Mouse (Mus musculus): ENCODE measurements at regions not wholly inside any gene's neighbourhood (a gene's known extent, or its start where the extent isn't known, plus 50 kb on each side); places are given as distances from the start of the nearest gene placed in this dataset.

DNA sequence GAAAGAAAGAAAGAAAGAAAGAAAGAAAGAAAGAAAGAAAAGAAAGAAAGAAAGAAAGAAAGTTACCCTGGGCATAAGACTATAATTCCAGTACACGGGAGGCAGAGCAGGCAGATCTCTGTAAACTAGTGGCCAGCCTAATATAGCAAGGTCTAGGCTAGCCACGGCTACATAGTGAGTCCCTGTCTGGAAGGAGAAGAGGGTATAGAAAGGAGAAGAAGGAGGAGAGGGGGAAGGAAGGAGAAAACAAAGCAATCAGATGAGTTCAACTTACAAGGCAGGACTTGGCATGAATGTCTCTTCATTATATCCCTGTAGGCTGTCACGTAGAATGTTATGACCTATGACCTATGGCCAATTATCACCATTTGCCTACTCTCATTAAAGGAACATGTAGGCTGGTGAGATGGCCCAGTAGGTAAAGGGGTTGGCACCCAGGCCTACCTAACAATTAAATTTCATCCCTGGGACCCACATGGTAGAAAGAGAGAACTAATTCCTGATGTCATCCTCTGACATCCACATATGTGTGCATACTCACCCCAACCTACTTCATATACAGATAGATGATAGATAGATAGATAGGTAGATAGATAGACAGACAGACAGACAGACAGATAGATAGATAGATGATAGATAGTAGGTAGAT, 78.6 kb upstream of the Lrpprc start:
- ATAC-seq = no peak
- no peak overlapping the region for H3K4me3 ChIP-seq
- WGBS (ENCODE audit: insufficient replicate concordance) = 70% methylated on average over 3 of the region's 3 CpGs
- no peaks in the 10 kb centered on the region for H3K27me3 ChIP-seq (replicated peaks)
- no peaks in the 10 kb centered on the region for H3K4me1 ChIP-seq
- H3K27ac ChIP-seq = no peak overlapping the region
- no peak overlapping the region for H3K9ac ChIP-seq
- H3K36me3 ChIP-seq = no peaks in the 10 kb centered on the region
- no peak overlapping the region for H3K4me2 ChIP-seq
- no peaks in the 10 kb centered on the region for H3K9me3 ChIP-seq (replicated peaks)

GRCm38 (mm10) chr17:84873554-84873953, 83.0 kb upstream of the Lrpprc start:
- H3K4me1 ChIP-seq = peaks cover 7% of the 10 kb centered on the region
- H3K27me3 ChIP-seq (replicated peaks) = 0 out of 2 replicates have a peak, but pooled peaks cover 2% of the 10 kb centered on the region
- 69% methylated on average over 7 of the region's 7 CpGs for WGBS (ENCODE audit: insufficient replicate concordance)
- H3K27ac ChIP-seq = no peak overlapping the region
- no peak overlapping the region for H3K9ac ChIP-seq
- ATAC-seq = no peak
- H3K36me3 ChIP-seq = no peaks in the 10 kb centered on the region
- no peaks in the 10 kb centered on the region for H3K9me3 ChIP-seq (replicated peaks)
- no peak overlapping the region for H3K4me3 ChIP-seq
- H3K4me2 ChIP-seq = no peak overlapping the region

GRCm38 (mm10) chr17:84874494-84874893, 82.0 kb upstream of the Ppm1b start:
- 0 out of 2 replicates have a peak, but pooled peaks cover 2% of the 10 kb centered on the region for H3K27me3 ChIP-seq (replicated peaks)
- no peaks in the 10 kb centered on the region for H3K9me3 ChIP-seq (replicated peaks)
- 72% methylated on average over 6 of the region's 6 CpGs for WGBS (ENCODE audit: insufficient replicate concordance)
- H3K4me2 ChIP-seq = no peak overlapping the region
- no peak overlapping the region for H3K27ac ChIP-seq
- H3K36me3 ChIP-seq = no peaks in the 10 kb centered on the region
- ATAC-seq = no peak
- no peak overlapping the region for H3K4me3 ChIP-seq
- peaks cover 15% of the 10 kb centered on the region for H3K4me1 ChIP-seq
- no peak overlapping the region for H3K9ac ChIP-seq

DNA sequence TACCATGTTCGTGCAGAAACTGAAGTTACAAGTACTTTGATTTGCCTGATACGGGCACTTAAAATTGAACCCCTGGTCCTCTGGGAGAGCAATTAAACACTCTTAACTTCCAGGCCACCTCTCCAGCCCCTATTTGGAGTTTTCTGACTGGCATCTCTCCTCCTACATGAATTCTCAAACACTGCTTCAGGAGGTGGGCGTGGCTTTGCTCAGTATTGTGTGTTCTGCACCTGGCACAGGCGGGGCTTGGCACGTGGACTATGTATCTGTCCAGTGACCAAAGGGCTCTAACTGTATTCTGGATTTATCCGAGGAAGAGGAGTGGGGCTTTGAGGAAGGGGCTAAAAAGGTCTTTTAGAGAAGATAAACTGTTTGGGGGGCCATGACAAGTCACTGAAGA, 81.5 kb upstream of the Ppm1b start:
- H3K4me3 ChIP-seq = no peak overlapping the region
- WGBS (ENCODE audit: insufficient replicate concordance) = 64% methylated on average over 6 of the region's 6 CpGs
- H3K27me3 ChIP-seq (replicated peaks) = 0 out of 2 replicates have a peak, but pooled peaks cover 2% of the 10 kb centered on the region
- H3K9me3 ChIP-seq (replicated peaks) = no peaks in the 10 kb centered on the region
- H3K4me1 ChIP-seq = peaks cover 15% of the 10 kb centered on the region
- H3K4me2 ChIP-seq = no peak overlapping the region
- no peak for ATAC-seq
- H3K27ac ChIP-seq = no peak overlapping the region
- no peaks in the 10 kb centered on the region for H3K36me3 ChIP-seq
- H3K9ac ChIP-seq = no peak overlapping the region

DNA sequence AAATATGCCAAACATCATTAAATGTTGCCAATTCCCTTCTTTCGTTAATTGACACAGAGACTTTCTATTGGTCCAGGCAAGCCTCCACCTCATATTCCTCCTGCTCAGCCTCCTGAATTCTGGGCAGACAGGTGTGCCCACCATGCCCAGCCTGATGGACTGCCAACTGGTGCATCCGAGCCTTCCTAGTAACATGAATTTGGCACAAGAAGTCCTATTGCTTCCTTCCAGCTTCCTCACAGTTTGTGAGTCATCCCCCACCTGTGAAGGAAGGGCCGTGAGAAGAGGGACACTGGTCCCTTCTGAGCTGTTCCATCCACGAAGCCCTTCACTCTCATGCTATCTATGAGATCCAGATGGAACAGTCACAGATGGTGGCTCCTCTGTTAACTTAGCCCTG, 80.5 kb upstream of the Ppm1b start:
- no peak overlapping the region for H3K4me2 ChIP-seq
- no peak overlapping the region for H3K9ac ChIP-seq
- no peaks in the 10 kb centered on the region for H3K9me3 ChIP-seq (replicated peaks)
- 0 out of 2 replicates have a peak, but pooled peaks cover 2% of the 10 kb centered on the region for H3K27me3 ChIP-seq (replicated peaks)
- ATAC-seq = no peak
- H3K27ac ChIP-seq = no peak overlapping the region
- no peak overlapping the region for H3K4me3 ChIP-seq
- 59% methylated on average over 4 of the region's 4 CpGs for WGBS (ENCODE audit: insufficient replicate concordance)
- H3K36me3 ChIP-seq = no peaks in the 10 kb centered on the region
- peaks cover 19% of the 10 kb centered on the region for H3K4me1 ChIP-seq

- Histone ChIP-seq H3K4me1 (peaks cover 19% of the 10 kb centered on the region), H3K4me2 (no peak overlapping the region), H3K9ac (no peak overlapping the region), H3K27me3 (replicated peaks) (0 out of 2 replicates have a peak, but pooled peaks cover 2% of the 10 kb centered on the region), H3K9me3 (replicated peaks) (no peaks in the 10 kb centered on the region), H3K4me3 (no peak overlapping the region), H3K27ac (no peak overlapping the region), H3K36me3 (no peaks in the 10 kb centered on the region)
- ATAC-seq = no peak; the same call in 1 of the 2 replicates
- WGBS (ENCODE audit: insufficient replicate concordance) = 75% methylated on average over 14 of the region's 14 CpGs
Measured at GRCm38 (mm10) chr17:84877176-84877863, 79.2 kb upstream of the Ppm1b start.

GRCm38 (mm10) chr17:84877864-84878224, 78.7 kb upstream of the Ppm1b start:
- 0 out of 2 replicates have a peak, but pooled peaks cover 2% of the 10 kb centered on the region for H3K27me3 ChIP-seq (replicated peaks)
- H3K9me3 ChIP-seq (replicated peaks) = no peaks in the 10 kb centered on the region
- H3K4me1 ChIP-seq = peaks cover 19% of the 10 kb centered on the region
- peak; percentile 67 for ATAC-seq
- H3K4me3 ChIP-seq = peak overlapping the region; percentile 41
- H3K36me3 ChIP-seq = no peaks in the 10 kb centered on the region
- peak overlapping the region; percentile 64 for H3K4me2 ChIP-seq
- WGBS (ENCODE audit: insufficient replicate concordance) = 12% methylated on average over 10 of the region's 10 CpGs
- peak overlapping the region; percentile 76 for H3K27ac ChIP-seq
- H3K9ac ChIP-seq = peak overlapping the region; percentile 65

DNA sequence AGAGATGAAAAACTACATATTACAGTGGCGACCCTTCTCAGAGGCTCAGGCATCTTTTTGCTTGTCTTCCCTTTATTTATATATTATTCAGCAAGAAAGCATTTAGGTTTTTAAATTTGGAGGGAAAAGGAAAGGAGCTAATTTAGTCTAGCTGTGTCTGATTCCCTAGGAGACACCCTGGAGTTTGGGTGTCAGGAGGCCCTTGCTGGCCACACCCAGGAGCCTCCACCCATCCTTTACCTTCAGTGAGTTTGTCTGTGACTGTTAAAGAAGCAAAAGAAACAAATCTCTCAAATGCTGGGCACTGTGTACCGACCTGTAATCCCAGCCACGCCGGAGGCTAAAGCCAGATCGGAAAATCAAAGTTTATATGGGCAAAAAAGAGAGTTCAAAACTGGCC, 78.2 kb upstream of the Ppm1b start:
- WGBS (ENCODE audit: insufficient replicate concordance) = 77% methylated on average over 5 of the region's 5 CpGs

DNA sequence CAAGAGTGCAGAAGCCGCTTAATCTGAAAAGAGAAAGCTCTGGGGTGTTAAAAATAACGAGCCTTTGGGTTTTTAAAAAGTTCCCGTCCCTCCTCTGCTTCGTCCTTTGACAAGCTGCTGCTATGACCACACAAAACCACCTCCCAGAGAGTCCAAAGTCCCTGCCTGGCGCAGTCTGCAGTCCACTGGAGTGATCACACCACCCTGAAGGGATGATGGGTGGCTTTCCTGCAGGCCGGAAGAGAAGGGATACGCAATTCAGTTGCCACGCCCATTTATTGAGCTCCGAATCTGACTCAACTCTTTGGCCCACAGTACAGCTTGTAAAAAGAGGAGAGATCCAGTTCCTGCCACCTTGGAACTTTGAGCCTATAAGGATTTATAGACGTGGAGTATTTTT, 77.4 kb upstream of the Ppm1b start:
- Histone ChIP-seq H3K9me3 (replicated peaks) (no peaks in the 10 kb centered on the region), H3K4me3 (no peak overlapping the region), H3K4me1 (peaks cover 19% of the 10 kb centered on the region), H3K4me2 (no peak overlapping the region), H3K27ac (peak overlapping the region; percentile 76), H3K9ac (no peak overlapping the region), H3K27me3 (replicated peaks) (0 out of 2 replicates have a peak, but pooled peaks cover 2% of the 10 kb centered on the region), H3K36me3 (no peaks in the 10 kb centered on the region)
- peak; percentile 65 for ATAC-seq
- 77% methylated on average over 10 of the region's 10 CpGs for WGBS (ENCODE audit: insufficient replicate concordance)

More for the DNA sequence above, 78.2 kb upstream of the Ppm1b start:
- Histone ChIP-seq H3K4me1 (peaks cover 19% of the 10 kb centered on the region), H3K27ac (peak overlapping the region; percentile 76), H3K4me2 (peak overlapping the region; percentile 64), H3K27me3 (replicated peaks) (0 out of 2 replicates have a peak, but pooled peaks cover 2% of the 10 kb centered on the region), H3K4me3 (peak overlapping the region; percentile 41), H3K36me3 (no peaks in the 10 kb centered on the region), H3K9ac (peak overlapping the region; percentile 65), H3K9me3 (replicated peaks) (no peaks in the 10 kb centered on the region)
- ATAC-seq = peak; percentile 80

GRCm38 (mm10) chr17:84880946-84881345, 75.6 kb upstream of the Ppm1b start:
- Histone ChIP-seq H3K9ac (no peak overlapping the region), H3K27ac (no peak overlapping the region), H3K9me3 (replicated peaks) (no peaks in the 10 kb centered on the region), H3K4me1 (peaks cover 19% of the 10 kb centered on the region), H3K4me2 (no peak overlapping the region), H3K27me3 (replicated peaks) (0 out of 2 replicates have a peak, but pooled peaks cover 1% of the 10 kb centered on the region), H3K4me3 (no peak overlapping the region), H3K36me3 (no peaks in the 10 kb centered on the region)
- no peak for ATAC-seq
- 63% methylated on average over 2 of the region's 2 CpGs for WGBS (ENCODE audit: insufficient replicate concordance)

DNA sequence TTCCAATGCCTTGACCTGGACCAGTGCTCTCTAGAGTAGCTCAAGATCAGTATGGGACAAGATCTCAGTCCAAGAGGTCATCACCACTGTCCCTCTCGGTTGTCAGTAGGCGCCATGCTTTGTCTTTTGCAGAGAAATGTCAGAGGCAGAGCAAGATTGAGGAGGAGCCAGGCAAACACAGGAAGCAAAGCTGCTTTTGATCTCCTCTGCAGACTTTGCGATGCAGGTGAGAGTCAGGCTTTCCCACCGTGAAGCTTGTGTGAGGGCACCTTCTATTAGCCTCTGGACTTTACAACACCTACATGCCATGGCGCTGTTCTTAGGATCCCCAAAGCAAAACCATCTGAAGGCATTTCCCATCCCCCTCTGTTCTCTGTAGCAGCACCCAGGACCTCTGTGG, 68.0 kb upstream of the Ppm1b start:
- Histone ChIP-seq H3K4me3 (no peak overlapping the region), H3K4me1 (peaks cover 9% of the 10 kb centered on the region), H3K9me3 (replicated peaks) (no peaks in the 10 kb centered on the region), H3K36me3 (no peaks in the 10 kb centered on the region), H3K27me3 (replicated peaks) (no peaks in the 10 kb centered on the region), H3K27ac (no peak overlapping the region), H3K9ac (no peak overlapping the region), H3K4me2 (no peak overlapping the region)
- ATAC-seq = no peak
- 81% methylated on average over 5 of the region's 5 CpGs for WGBS (ENCODE audit: insufficient replicate concordance)

GRCm38 (mm10) chr17:84890871-84891599, 65.5 kb upstream of the Ppm1b start:
- Histone ChIP-seq H3K9ac (no peak overlapping the region), H3K27ac (no peak overlapping the region), H3K4me2 (no peak overlapping the region), H3K4me1 (peaks cover 21% of the 10 kb centered on the region), H3K36me3 (no peaks in the 10 kb centered on the region), H3K4me3 (no peak overlapping the region), H3K9me3 (replicated peaks) (no peaks in the 10 kb centered on the region), H3K27me3 (replicated peaks) (no peaks in the 10 kb centered on the region)
- WGBS (ENCODE audit: insufficient replicate concordance) = 67% methylated on average over 12 of the region's 12 CpGs
- no peak for ATAC-seq
